Mouse (Mus musculus): ENCODE results near the gene Haus3. TPM values are rescaled to one million over a fixed set of nuclear protein-coding genes. Genes with fewer than 3 reads are reported as not detected.

The Haus3 gene
- polyA plus RNA-seq, 1 experiment: 47.6 TPM

DNA sequence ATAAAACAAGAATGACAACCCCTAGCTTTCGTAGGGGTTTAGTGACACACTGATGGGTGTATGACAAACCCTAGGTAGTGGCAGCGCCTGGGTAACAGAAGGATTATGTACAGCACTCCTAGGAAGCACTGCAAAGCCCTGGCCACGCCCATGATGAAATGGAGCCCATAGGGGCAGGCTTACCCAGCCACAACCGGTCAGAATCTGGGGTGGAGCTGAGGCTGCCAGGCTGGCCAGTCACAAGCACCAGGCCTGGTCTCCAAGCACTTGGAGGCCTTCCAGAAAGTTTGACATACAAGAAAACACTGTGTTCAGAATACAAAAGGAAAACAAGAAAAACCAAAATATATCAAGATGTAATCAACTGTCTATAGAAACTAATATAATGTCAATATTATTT is 21.7 kb upstream of the Haus3 start:
- Histone ChIP-seq H3K4me3 (ENCODE audit: low read depth, low read length) (no peak overlapping the region), H3K27ac (ENCODE audit: insufficient read depth, low read length) (no peak overlapping the region), H3K4me1 (ENCODE audit: control insufficient read depth, insufficient read depth, low read length) (no peaks in the 10 kb centered on the region), H3K36me3 (ENCODE audit: control insufficient read depth, insufficient read depth, low read length, poor library complexity, severe bottlenecking) (no peaks in the 10 kb centered on the region), H3K9me3 (replicated peaks; ENCODE audit: control insufficient read depth, insufficient read depth, low read length, poor library complexity, severe bottlenecking) (no peaks in the 10 kb centered on the region), H3K9ac (ENCODE audit: low read depth, poor library complexity, severe bottlenecking) (no peak overlapping the region), H3K27me3 (ENCODE audit: control insufficient read depth, insufficient read depth, low read length, poor library complexity, severe bottlenecking) (no peaks in the 10 kb centered on the region)
- TF ChIP-seq POLR2A (IDR thresholded peaks at IDR 0.05; ENCODE audit: insufficient read depth, low read length) (no peak), EP300 (IDR thresholded peaks at IDR 0.05; ENCODE audit: insufficient read depth, low read depth, low read length) (no peak), CTCF (IDR thresholded peaks at IDR 0.05; ENCODE audit: low read depth, low read length) (no peak)

DNA sequence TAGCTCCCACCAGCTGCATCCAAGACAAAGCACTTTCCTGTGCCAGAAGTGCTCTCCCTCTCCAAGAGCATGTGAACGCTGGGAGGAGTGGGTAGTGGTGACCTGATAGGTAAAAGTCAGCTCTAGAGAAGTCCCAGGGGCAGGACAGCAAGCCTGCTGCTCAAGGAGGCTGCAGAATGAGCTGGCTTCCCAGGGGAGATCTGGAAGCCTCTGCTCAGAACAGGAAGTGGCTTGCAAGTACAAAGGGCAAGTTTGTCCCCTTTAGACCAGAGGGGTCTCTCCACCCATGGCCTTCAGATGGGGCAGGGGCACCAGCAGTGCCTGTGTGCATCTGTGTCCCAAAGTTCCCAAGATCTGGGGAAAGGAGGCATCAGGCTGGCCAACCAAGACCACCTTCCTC is 20.2 kb upstream of the Haus3 start:
- no peak for TF ChIP-seq EP300 (IDR thresholded peaks at IDR 0.05; ENCODE audit: insufficient read depth, low read depth, low read length)
- no peak for TF ChIP-seq CTCF (IDR thresholded peaks at IDR 0.05; ENCODE audit: low read depth, low read length)
- TF ChIP-seq POLR2A (IDR thresholded peaks at IDR 0.05; ENCODE audit: insufficient read depth, low read length): no peak
- H3K27ac ChIP-seq (ENCODE audit: insufficient read depth, low read length): no peak overlapping the region
- H3K9ac ChIP-seq (ENCODE audit: low read depth, poor library complexity, severe bottlenecking): no peak overlapping the region
- no peak overlapping the region for H3K4me3 ChIP-seq (ENCODE audit: low read depth, low read length)
- H3K36me3 ChIP-seq (ENCODE audit: control insufficient read depth, insufficient read depth, low read length, poor library complexity, severe bottlenecking): no peaks in the 10 kb centered on the region
- no peaks in the 10 kb centered on the region for H3K27me3 ChIP-seq (ENCODE audit: control insufficient read depth, insufficient read depth, low read length, poor library complexity, severe bottlenecking)
- H3K4me1 ChIP-seq (ENCODE audit: control insufficient read depth, insufficient read depth, low read length): no peaks in the 10 kb centered on the region
- H3K9me3 ChIP-seq (replicated peaks; ENCODE audit: control insufficient read depth, insufficient read depth, low read length, poor library complexity, severe bottlenecking): no peaks in the 10 kb centered on the region

DNA sequence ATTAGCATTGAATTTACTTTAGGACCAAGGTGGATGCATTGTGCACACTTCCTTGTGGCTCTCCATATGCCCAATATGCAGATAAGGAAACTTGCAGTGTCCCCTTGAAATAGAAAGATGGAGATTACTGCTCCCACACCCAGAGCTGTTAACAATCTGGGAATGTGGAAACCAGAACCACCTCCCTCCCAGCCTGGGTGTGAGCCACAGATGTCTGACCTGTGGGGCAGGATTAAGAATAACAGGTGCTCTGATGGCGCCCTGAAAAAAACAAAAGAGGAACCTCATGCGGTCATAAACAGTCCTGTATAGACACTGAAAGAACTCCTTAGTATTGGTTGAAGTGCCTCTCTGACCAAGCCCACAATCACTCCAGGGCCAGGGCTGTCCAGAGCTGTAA is 19.5 kb upstream of the Haus3 start:
- Histone ChIP-seq H3K4me3 (ENCODE audit: low read depth, low read length) (no peak overlapping the region), H3K9ac (ENCODE audit: low read depth, poor library complexity, severe bottlenecking) (no peak overlapping the region), H3K9me3 (replicated peaks; ENCODE audit: control insufficient read depth, insufficient read depth, low read length, poor library complexity, severe bottlenecking) (no peaks in the 10 kb centered on the region), H3K27me3 (ENCODE audit: control insufficient read depth, insufficient read depth, low read length, poor library complexity, severe bottlenecking) (no peaks in the 10 kb centered on the region), H3K36me3 (ENCODE audit: control insufficient read depth, insufficient read depth, low read length, poor library complexity, severe bottlenecking) (no peaks in the 10 kb centered on the region), H3K27ac (ENCODE audit: insufficient read depth, low read length) (no peak overlapping the region), H3K4me1 (ENCODE audit: control insufficient read depth, insufficient read depth, low read length) (no peaks in the 10 kb centered on the region)
- TF ChIP-seq POLR2A (IDR thresholded peaks at IDR 0.05; ENCODE audit: insufficient read depth, low read length) (no peak), CTCF (IDR thresholded peaks at IDR 0.05; ENCODE audit: low read depth, low read length) (no peak), EP300 (IDR thresholded peaks at IDR 0.05; ENCODE audit: insufficient read depth, low read depth, low read length) (no peak)

DNA sequence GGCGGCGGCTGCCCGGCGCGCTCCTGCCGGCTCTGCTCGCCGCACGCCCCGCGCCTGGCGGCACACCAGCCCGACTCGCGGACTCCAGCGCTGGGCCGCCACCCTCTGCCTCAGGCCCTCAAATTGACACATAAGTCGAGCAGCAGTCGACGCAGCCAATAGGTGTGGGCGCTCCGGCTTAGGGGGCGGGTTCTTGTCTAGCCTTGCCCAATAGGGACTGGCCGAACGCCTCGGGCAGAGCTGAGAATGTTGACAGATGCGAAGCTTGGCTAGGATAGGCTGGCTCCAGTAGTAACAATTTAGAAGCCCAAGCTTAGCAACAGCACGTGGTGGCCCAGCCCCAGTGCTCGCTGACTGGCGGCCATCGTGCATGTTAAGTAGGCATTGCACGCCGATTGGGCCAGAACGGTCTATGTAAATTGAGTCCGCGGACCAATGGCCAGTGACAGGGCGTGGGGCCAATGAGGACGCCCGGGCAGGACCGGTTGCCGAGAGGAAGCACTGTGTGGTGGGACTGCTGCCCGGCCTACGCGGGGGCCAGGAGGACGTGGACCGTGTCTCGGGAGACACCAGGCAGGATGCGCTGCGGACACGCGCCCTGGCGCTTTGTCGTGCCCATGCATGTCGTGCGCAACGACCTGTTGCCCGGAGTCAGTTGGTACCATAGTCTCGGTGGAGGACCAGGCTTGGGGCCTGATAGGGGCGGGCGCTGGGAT is 18.4 kb upstream of the Haus3 start, which contains the start of gene Mxd4:
TSS of gene Mxd4 (minus strand) at position 120 of the 716 bp plus-strand sequence.
- H3K4me3 ChIP-seq (ENCODE audit: low read depth, low read length): peak within 1 kb of the TSS; percentile 82
- no peaks in the 10 kb centered on the region for H3K36me3 ChIP-seq (ENCODE audit: control insufficient read depth, insufficient read depth, low read length, poor library complexity, severe bottlenecking)
- H3K9ac ChIP-seq (ENCODE audit: low read depth, poor library complexity, severe bottlenecking): peak within 1 kb of the TSS; percentile 34
- H3K27ac ChIP-seq (ENCODE audit: insufficient read depth, low read length): no peak within 1 kb of the TSS
- H3K4me1 ChIP-seq (ENCODE audit: control insufficient read depth, insufficient read depth, low read length): no peaks in the 10 kb centered on the region
- H3K27me3 ChIP-seq (ENCODE audit: control insufficient read depth, insufficient read depth, low read length, poor library complexity, severe bottlenecking): no peaks in the 10 kb centered on the region
- H3K9me3 ChIP-seq (replicated peaks; ENCODE audit: control insufficient read depth, insufficient read depth, low read length, poor library complexity, severe bottlenecking): no peaks in the 10 kb centered on the region
- no peak for TF ChIP-seq EP300 (IDR thresholded peaks at IDR 0.05; ENCODE audit: insufficient read depth, low read depth, low read length)
- TF ChIP-seq CTCF (IDR thresholded peaks at IDR 0.05; ENCODE audit: low read depth, low read length): no peak
- TF ChIP-seq POLR2A (IDR thresholded peaks at IDR 0.05; ENCODE audit: insufficient read depth, low read length): no peak

DNA sequence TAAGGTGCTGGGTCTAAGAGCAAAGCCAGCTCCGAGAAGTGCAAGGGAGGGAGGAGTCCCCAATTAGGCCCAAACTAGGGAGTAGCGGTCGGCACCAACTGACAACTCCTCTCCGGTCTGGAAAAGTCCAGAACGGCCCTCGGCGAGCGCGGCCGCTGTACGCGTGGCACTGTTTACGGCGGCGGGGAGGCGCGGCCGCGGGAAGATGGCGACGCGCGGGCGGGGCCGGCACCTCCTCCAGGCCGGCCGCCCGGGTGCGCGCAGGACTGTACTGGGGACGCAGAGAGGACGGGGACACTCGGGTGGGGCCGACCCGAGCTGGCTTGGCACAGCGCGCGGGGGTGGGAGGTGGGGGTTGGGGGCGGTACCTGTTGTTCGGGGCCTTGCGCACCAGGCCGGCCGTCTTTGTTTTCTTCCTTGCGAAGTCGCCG is 17.6 kb upstream of the Haus3 start:
- Histone ChIP-seq H3K9ac (ENCODE audit: low read depth, poor library complexity, severe bottlenecking) (peak overlapping the region; percentile 34), H3K36me3 (ENCODE audit: control insufficient read depth, insufficient read depth, low read length, poor library complexity, severe bottlenecking) (no peaks in the 10 kb centered on the region), H3K27me3 (ENCODE audit: control insufficient read depth, insufficient read depth, low read length, poor library complexity, severe bottlenecking) (no peaks in the 10 kb centered on the region), H3K4me1 (ENCODE audit: control insufficient read depth, insufficient read depth, low read length) (no peaks in the 10 kb centered on the region), H3K27ac (ENCODE audit: insufficient read depth, low read length) (no peak overlapping the region), H3K9me3 (replicated peaks; ENCODE audit: control insufficient read depth, insufficient read depth, low read length, poor library complexity, severe bottlenecking) (no peaks in the 10 kb centered on the region), H3K4me3 (ENCODE audit: low read depth, low read length) (peak overlapping the region; percentile 82)
- TF ChIP-seq POLR2A (IDR thresholded peaks at IDR 0.05; ENCODE audit: insufficient read depth, low read length) (no peak), EP300 (IDR thresholded peaks at IDR 0.05; ENCODE audit: insufficient read depth, low read depth, low read length) (no peak), CTCF (IDR thresholded peaks at IDR 0.05; ENCODE audit: low read depth, low read length) (no peak)

DNA sequence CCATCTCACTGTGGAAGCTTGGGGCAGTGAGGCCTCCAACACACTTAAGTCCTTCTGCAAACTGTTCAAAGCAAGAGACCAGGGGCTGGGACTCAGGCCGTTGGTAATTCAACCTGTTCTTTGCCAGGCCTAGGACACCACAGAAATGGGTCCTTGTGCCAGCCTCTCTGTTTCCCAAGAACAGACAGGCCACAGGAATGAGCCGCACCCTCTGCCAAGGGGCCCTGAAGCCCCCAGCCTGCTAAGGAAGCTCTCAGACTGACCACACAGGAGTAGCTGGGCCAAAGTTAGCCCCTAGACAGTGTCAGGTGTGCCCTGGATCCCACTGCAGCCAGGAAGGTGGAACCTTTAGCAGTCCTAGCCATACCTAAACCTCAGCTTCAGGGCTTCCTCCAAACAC is 17.1 kb upstream of the Haus3 start:
- Histone ChIP-seq H3K4me1 (ENCODE audit: control insufficient read depth, insufficient read depth, low read length) (no peaks in the 10 kb centered on the region), H3K27ac (ENCODE audit: insufficient read depth, low read length) (no peak overlapping the region)
- TF ChIP-seq EP300 (IDR thresholded peaks at IDR 0.05; ENCODE audit: insufficient read depth, low read depth, low read length) (no peak), CTCF (IDR thresholded peaks at IDR 0.05; ENCODE audit: low read depth, low read length) (no peak), POLR2A (IDR thresholded peaks at IDR 0.05; ENCODE audit: insufficient read depth, low read length) (no peak)

More for the DNA sequence above, 17.1 kb upstream of the Haus3 start:
- Histone ChIP-seq H3K9ac (ENCODE audit: low read depth, poor library complexity, severe bottlenecking) (peak overlapping the region; percentile 34; the same call in 1 of the 2 replicates), H3K9me3 (replicated peaks; ENCODE audit: control insufficient read depth, insufficient read depth, low read length, poor library complexity, severe bottlenecking) (no peaks in the 10 kb centered on the region), H3K36me3 (ENCODE audit: control insufficient read depth, insufficient read depth, low read length, poor library complexity, severe bottlenecking) (no peaks in the 10 kb centered on the region), H3K27me3 (ENCODE audit: control insufficient read depth, insufficient read depth, low read length, poor library complexity, severe bottlenecking) (no peaks in the 10 kb centered on the region), H3K4me3 (ENCODE audit: low read depth, low read length) (peak overlapping the region; percentile 82)

Data from ES-Bruce4 (cell line).